Mouse (Mus musculus): Measurements from ENCODE around the gene Pacsin3.

The Pacsin3 gene

GRCm38 (mm10) chr2:91263692-91264660, 8.2 kb downstream of the Pacsin3 start:
- DNase-seq: no peak

DNA sequence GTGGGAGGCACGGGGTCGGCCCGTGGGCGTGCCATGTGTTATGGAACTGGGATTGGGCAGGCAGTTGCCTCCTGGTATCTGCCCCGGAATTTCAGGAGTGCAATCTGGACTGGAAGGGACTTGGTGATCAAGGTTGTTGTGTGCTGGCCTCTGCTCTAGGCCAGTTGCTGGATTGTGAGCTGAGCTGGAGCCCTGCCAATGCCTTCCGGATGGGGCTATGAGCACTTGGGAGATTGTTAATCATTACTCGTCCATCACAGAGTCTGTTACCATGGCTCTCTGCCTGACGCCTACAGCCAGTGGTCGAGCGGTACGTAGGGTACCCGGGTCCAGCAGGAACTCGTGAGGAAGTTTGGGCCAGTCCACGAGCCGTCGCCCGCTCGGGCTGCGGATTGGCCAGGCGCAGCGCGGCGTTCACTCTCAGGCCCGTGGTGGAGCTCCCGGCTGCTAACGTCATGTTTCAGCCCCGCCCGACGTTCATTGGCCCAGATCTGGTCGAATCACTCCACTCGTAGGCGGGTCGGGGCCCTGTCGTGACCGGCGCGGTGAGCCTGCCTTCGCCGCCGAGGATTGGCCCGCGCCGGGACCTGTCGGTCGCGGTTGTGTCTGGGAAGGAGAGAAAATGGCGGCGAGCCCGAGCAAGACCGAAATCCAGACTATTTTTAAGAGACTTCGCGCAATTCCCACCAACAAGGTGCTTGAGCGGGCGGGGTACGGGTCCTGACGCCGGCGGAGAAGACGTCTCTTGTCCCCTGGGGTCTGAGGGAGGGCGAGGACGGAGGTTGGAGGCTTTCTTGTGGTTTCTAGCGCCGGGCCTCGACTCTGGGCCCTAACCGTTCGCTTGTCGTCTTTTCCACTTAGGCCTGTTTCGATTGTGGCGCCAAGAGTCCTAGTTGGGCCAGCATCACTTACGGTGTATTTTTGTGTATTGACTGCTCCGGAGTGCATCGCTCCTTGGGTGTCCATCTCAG, 9.2 kb downstream of the Pacsin3 start, which contains the start of gene Arfgap2:
Arfgap2 (plus strand) TSS at position 264 of the 971 bp plus-strand sequence.
- DNase-seq: peak; percentile 92 to 95

- no peak for DNase-seq
Observed at GRCm38 (mm10) chr2:91268042-91268441, 12.3 kb downstream of the Pacsin3 start.

- no peak for DNase-seq
Observed at GRCm38 (mm10) chr2:91268706-91269105, 13.0 kb downstream of the Pacsin3 start.

- DNase-seq: no peak
Observed at GRCm38 (mm10) chr2:91269687-91270133, 14.0 kb downstream of the Pacsin3 start.

- DNase-seq: no peak
Observed at GRCm38 (mm10) chr2:91278749-91279371, 23.1 kb downstream of the Pacsin3 start.

DNA sequence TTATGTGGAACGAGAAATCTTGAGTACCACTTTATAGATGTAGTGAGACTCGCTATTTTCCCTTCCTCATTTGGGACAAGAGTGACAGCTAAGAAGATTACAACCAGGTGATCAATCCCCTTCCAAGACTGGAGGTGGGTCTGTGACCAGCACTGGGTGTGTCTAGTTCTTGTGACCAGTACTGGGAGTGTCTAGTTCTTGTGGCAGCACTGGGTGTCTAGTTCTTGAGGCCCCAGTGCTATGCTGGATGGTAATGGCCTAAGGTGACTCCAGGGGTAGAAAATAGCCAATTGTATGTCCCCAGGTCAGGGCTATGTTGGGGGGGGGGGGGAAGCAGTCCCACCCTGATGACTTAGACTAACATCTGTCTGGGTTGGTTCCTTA, 23.6 kb downstream of the Pacsin3 start:
- DNase-seq: no peak

- DNase-seq: no peak
Observed at GRCm38 (mm10) chr2:91281366-91281765, 25.6 kb downstream of the Pacsin3 start.

DNA sequence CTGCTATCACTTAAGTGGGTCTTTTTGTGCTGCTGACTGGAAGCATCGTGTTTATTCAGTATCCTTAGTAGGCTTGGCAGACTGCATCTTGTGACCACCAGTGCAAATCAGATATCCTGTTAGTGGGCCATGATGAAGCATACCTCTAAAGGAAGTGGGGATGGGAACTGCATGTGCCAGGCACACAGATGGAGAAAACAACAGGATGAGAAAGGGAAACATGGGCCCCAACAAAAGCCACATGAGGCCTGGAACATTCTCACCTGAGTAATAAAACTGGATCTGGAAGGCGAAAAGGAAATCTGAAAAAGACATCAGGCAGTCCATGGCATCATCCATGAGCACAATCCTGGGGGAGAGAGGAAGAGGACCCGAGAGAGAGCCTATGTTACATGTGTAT, 28.2 kb downstream of the Pacsin3 start:
- DNase-seq: no peak

DNA sequence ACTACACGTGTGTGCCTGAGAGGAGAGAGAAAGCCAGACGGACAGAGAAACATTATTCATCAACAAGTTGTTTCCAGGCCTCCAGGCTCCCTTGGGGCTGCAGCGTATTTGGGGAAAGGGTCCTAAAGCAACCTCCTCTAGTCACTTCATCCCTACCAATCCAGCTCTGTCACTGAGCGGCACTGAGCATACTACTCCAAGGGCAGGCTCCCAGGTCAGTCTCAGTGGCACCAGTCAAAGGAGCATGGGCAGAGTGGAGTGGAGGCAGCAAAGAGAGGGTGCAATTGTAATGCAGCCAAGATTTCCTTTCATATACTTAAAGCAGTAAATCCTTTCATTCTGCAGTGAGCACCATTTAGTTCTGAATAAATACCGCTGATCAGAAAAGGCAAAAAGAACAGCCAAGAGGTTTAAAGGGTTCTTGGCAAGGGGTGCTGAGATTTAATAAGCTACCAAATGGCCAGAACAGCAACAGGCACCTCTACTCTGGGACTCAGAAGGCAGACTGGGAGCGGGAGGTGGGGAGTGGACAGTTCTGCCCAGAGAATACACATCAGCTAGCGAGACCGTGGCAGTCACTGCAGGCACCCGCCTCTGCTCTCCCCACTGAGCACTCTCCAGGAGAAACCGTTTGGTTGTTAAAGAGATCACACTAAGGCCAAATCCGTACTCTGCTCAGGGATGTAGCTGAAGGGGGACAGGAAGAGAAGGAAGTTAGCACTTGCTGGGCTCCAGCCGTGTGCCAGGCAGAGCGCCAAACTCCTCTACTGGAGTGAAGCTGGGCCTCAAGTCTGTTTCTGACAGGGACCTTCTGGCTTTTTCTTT, 28.8 kb downstream of the Pacsin3 start:
- no peak for DNase-seq

DNA sequence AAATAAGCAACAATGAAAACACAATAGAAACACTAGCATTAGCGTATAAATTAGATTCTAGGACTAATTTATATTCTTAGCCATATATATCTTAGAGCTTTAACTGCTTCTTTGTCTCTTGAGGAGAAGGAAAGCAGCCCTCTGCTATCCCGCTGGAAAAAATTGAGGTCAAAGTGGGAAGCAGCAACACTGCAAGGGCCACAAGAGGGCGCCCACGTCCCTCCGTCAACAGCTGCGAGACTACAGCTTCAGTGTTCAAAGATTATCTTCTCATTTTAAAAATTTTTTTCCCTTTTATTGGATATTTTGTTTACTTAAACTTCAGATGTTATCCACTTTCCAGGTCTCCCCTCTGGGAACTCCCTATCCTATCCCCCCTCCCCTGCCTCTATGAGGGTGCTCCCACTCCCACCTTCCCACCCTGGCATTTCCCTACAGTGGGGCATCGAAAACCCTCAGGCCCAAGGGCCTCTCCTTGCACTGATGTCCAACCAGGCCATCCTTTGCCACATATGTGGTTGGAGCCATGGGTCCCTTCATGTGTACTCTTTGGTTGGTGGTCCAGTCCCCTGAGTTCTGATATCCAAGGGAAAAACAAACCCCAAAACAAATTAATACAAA, 30.2 kb downstream of the Pacsin3 start:
- no peak for DNase-seq

DNA sequence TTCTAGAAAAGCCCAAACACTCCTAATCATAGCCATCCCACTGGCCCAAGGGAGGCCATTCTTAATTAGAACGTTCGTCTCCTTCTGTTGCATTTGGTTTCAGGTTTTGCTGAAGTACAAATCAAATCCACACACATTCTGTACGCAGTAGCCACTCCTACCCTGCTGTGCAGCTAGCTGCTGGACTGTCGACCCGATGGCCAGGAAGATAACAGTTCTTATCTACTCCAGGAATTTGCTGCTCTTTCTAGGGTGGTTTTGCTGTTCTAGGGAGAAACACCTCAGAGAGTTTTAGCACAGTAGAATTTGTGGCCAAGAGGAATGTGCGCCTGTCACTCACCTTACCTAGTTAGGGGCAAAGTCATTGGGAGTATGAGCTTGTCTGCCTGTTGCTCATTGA, 31.8 kb downstream of the Pacsin3 start:
- DNase-seq: no peak

GRCm38 (mm10) chr2:91291197-91292007, 35.6 kb downstream of the Pacsin3 start:
- DNase-seq: no peak

GRCm38 (mm10) chr2:91294226-91294625, 38.5 kb downstream of the Pacsin3 start:
- DNase-seq: no peak

DNA sequence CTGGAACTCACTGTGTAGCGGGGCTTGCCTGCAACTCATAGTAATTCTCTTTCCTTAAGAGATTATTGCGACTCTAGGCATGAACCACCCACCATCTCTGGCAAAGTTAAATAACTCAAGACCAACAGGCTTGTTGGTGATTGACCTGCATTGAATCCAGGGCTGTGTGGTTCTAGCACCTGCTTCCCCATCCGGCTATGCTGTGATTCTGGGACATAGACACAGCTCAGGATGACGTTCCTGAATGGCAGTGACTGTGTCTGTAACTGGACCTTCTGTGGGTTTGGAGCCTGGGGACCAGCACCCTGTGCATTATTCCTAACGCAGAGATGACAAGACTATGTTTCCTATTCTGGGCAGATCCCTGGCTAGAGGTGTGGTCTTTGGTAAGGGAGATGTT, 40.1 kb downstream of the Pacsin3 start:
- no peak for DNase-seq

DNA sequence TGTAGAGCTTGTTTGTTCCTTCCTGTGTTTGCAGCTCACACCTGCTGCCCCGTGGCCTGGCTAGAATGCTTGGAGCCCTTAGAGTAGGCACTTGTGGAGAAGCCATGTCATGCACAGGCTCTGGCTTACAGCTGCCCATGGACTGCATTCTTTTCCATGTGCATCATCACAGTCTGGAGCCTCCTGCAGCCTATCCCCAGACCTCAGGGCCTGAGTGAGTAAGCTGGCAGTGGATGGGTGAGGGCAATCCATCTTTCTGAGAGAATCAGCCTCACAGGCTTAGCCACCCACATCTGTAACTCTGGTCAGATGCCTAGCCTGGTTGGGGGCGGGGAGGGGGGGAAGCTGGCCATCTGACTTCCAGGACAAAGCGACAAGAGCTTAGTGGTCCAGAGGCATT, 43.4 kb downstream of the Pacsin3 start:
- DNase-seq: no peak

GRCm38 (mm10) chr2:91300784-91301183, 45.0 kb downstream of the Pacsin3 start:
- DNase-seq: no peak

DNA sequence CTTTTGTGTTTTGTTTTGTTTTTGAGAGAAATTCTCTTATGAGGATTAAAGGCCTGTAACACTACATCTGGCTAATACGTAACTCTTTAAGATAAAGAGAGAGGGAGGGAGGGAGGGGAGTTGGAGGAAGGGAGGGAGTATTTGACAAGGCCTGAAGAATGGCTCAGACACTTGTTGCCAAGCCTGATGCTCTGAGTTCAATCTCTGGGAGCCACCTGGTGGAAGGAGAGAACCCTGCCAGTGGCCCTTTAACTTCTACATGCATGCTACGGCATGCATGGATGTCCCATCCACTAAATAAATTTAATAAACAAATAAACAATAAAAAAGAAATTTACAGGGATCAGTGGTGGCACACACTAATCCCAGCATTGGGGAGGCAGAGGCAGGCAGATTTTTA, 46.1 kb downstream of the Pacsin3 start:
- DNase-seq: no peak

- no peak for DNase-seq
Observed at GRCm38 (mm10) chr2:91302845-91303244, 47.1 kb downstream of the Pacsin3 start.

DNA sequence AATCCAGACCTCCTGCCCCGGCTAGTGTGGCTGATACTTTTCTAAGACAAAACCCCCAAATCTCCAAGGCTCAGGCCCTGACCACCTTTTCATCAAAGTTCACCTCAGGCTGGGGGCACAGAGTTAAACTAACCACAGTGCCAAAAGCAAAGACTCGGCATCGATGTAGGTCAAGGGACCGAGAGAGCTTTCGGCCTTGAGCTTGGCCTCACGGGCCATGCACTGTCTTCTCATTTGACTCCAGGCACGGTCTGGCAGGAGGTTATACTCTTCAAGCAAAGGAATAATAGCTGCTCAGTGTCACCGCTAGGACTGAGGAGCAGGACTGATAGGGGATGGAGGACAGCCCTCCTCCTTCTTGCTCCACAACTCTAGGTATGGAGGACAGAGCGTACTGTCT, 50.2 kb downstream of the Pacsin3 start:
- no peak for DNase-seq

Measured in thymus, adult 18-20 months (tissue).